Mouse (Mus musculus) lung, embryonic 14.5 days (tissue): ENCODE measurements at regions not wholly inside any gene's neighbourhood (a gene's known extent, or its start where the extent isn't known, plus 50 kb on each side); places are given as distances from the start of the nearest gene placed in this dataset.

ENCODE experiments used
- ATAC-seq: fragments of 200-750 bp; cut with Nextera tagmentation; 2 replicates; pipeline ENCODE4 v1.8.0; 2017; ENCODE audit warnings: mild to moderate bottlenecking, moderate TSS enrichment, moderate library complexity; ENCODE audit not compliant: insufficient read depth
- DNase-seq: peaks from one replicate; pipeline ENCODE4 v3.0.0-alpha.2; 2015
- H3K27ac ChIP-seq: fragments of 300-500 bp; sonication (generic); 2 replicates; pipeline ENCODE4 v1.5.1; 2014; ENCODE audit warnings: low read depth, mild to moderate bottlenecking, moderate library complexity
- H3K27me3 ChIP-seq: fragments of 300-500 bp; sonication (generic); 2 replicates; pipeline ENCODE4 v1.6.1; 2014; ENCODE audit warnings: low read length, control low read depth; ENCODE audit not compliant: insufficient read depth
- H3K36me3 ChIP-seq: fragments of 300-500 bp; sonication (generic); 2 replicates; pipeline ENCODE4 v1.6.1; 2014; ENCODE audit warnings: control low read depth; ENCODE audit not compliant: insufficient read depth
- H3K4me1 ChIP-seq: fragments of 300-500 bp; sonication (generic); 2 replicates; pipeline ENCODE4 v1.6.1; 2014; ENCODE audit warnings: antibody characterized with exemption, control low read depth; ENCODE audit not compliant: insufficient read depth
- H3K4me2 ChIP-seq: fragments of 300-500 bp; sonication (generic); 2 replicates; pipeline ENCODE4 v1.6.1; 2014; ENCODE audit warnings: mild to moderate bottlenecking
- H3K4me3 ChIP-seq: fragments of 300-500 bp; sonication (generic); 2 replicates; pipeline ENCODE4 v1.5.1; 2014; ENCODE audit warnings: low read depth, low read length
- H3K9ac ChIP-seq: fragments of 300-500 bp; sonication (generic); 2 replicates; pipeline ENCODE4 v1.6.1; 2014
- H3K9me3 ChIP-seq: fragments of 300-500 bp; sonication (generic); 2 replicates; pipeline ENCODE4 v1.6.1; 2016; ENCODE audit warnings: low read depth, low read length, control low read depth
- CTCF ChIP-seq: IDR thresholded peaks from 2 replicates; pipeline ENCODE4 v1.5.1; 2016; ENCODE audit warnings: antibody characterized with exemption, low read depth
- WGBS: fragments of 180-500 bp; shearing (Covaris S2); extraction: QIAGEN DNeasy Blood & Tissue Kit; methylation state at CpG from one replicate; pipeline ENCODE4 v1.1.7; 2014; 5-methylcytosine and 5-hydroxymethylcytosine counted together

GRCm38 (mm10) chr9:14188504-14188903 lies 86.4 kb upstream of the Sesn3 start:
- Histone ChIP-seq H3K4me2 (no peak overlapping the region), H3K9ac (no peak overlapping the region), H3K9me3 (no peaks in the 10 kb centered on the region), H3K36me3 (no peaks in the 10 kb centered on the region), H3K27me3 (no peaks in the 10 kb centered on the region), H3K27ac (no peak overlapping the region), H3K4me3 (no peak overlapping the region), H3K4me1 (no peaks in the 10 kb centered on the region; the same call in 1 of the 2 replicates)
- ATAC-seq (no peak), DNase-seq (peak; percentile 33)
- WGBS, result 72% methylated on average over 2 of the region's 2 CpGs
- TF ChIP-seq CTCF, result no peak

DNA sequence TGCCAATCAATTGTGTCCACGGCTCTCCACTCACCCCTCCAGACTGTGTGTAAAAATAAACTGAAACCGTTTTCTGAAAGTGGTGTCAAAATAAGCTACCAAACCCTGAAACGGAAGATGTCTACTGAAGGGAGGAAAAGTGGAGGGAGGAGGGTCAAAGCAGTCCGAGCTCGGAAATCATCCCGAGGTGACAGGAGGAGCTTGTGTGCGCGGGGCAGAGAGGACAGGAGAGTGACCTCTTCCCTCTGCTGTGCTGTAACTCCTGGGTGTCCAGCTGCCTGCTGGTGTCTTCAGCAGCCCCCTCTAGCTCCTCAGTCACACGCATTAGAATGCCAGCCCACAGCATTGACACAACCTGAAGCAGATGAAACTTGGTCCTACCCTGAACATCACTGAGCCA lies 84.2 kb upstream of the Sesn3 start:
- H3K36me3 ChIP-seq, result no peaks in the 10 kb centered on the region
- TF ChIP-seq CTCF, result no peak
- H3K27ac ChIP-seq, result no peak overlapping the region
- DNase-seq (no peak), ATAC-seq (no peak; the same call in 1 of the 2 replicates)
- H3K4me3 ChIP-seq, result no peak overlapping the region
- H3K27me3 ChIP-seq, result no peaks in the 10 kb centered on the region
- no peaks in the 10 kb centered on the region; the same call in 1 of the 2 replicates for H3K4me1 ChIP-seq
- WGBS, result 40% methylated on average over 9 of the region's 9 CpGs
- no peak overlapping the region for H3K9ac ChIP-seq
- no peaks in the 10 kb centered on the region for H3K9me3 ChIP-seq
- no peak overlapping the region for H3K4me2 ChIP-seq

DNA sequence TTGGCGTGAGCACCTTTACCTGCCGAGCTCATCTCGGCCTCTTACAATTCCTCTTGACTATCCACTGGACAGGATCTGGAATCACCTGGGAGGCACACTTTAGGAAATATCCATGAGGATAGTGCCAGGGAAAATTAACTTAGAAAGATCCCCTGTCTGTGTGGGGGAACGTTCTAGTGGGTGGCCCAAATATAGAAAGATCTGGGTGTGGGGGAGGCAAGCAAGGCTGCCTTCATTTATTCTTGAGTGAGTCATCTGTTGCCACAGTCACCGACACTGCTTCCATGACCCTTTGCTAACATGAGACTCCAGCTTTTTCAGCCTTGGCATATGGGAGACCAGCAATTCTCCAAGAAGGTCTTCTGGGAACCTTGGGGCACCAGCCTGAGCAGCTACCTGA lies 80.1 kb upstream of the Sesn3 start:
- Histone ChIP-seq H3K4me1 (peaks cover 4% of the 10 kb centered on the region), H3K9me3 (no peaks in the 10 kb centered on the region), H3K27me3 (no peaks in the 10 kb centered on the region), H3K9ac (no peak overlapping the region), H3K4me2 (no peak overlapping the region), H3K36me3 (no peaks in the 10 kb centered on the region), H3K27ac (no peak overlapping the region), H3K4me3 (no peak overlapping the region)
- ATAC-seq (no peak), DNase-seq (no peak)
- 83% methylated on average over 5 of the region's 5 CpGs for WGBS
- no peak for TF ChIP-seq CTCF

- no peak for DNase-seq
- H3K27ac ChIP-seq, result no peak overlapping the region
- ATAC-seq, result no peak
- no peak overlapping the region for H3K4me2 ChIP-seq
- no peak overlapping the region for H3K4me3 ChIP-seq
- no peaks in the 10 kb centered on the region for H3K36me3 ChIP-seq
- H3K9me3 ChIP-seq, result no peaks in the 10 kb centered on the region
- no peaks in the 10 kb centered on the region for H3K27me3 ChIP-seq
- H3K9ac ChIP-seq, result no peak overlapping the region
- peaks cover 29% of the 10 kb centered on the region for H3K4me1 ChIP-seq
- WGBS, result 57% methylated on average over 3 of the region's 3 CpGs
- TF ChIP-seq CTCF, result no peak
Measured at GRCm38 (mm10) chr9:14199116-14199515, 75.8 kb upstream of the Sesn3 start.

DNA sequence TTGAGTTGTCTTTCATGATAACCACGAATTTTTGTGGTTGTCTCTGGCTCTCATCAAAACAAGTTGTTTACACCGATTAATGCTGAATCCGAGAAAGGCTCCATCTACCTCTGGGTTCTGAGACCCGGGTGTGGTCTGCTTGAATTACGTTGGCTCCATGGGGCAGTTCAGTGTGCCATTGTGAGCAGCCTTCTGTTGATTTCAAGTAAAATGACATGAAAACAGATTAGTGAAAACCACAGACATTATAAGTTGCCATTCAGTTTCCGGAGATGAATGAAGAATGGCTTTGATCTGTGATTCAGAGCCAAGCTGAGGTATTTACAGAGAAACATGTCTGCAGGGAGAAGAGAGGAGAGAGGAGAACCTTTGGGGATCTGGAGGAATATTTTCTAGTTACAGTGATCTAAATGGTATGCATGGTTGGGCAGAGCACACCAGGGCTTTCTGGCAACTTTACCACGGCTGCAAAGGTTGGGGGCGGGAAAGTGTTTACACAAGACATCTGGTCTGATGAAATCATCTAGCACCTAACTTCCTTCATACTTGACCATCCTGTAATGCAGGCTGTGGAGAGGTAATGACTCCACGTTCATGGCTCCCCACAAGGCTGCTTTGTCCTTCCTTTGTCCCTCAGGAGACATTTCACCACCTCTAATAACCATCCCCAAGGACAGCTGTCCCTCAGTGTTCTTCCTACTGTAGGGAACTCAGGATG lies 74.7 kb upstream of the Sesn3 start:
- DNase-seq (peak; percentile 66), ATAC-seq (peak; percentile 30; the same call in 1 of the 2 replicates)
- H3K27ac ChIP-seq, result peak overlapping the region; percentile 58; the same call in 1 of the 2 replicates

DNA sequence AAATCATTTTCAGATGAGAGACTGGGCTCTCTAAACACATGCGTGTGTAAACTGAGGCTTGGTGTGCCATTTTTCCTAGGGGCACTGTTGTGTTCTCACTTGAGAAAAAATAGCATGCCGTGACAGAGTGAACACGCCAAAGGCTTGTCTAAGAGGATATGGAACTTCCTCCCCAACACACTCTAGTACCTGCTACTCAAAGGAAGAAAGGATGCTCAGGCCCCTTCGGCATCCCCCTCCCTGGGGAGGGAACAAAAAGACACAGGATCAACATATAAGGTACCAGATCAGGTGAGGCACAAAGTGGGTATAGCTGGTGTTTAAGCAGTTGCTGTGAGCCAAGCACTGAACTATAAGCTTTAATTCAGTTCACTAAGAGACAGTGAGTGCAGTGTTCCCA lies 74.0 kb upstream of the Sesn3 start:
- no peak overlapping the region for H3K4me3 ChIP-seq
- H3K9me3 ChIP-seq, result no peaks in the 10 kb centered on the region
- 84% methylated on average over 4 of the region's 4 CpGs for WGBS
- no peak for TF ChIP-seq CTCF
- no peaks in the 10 kb centered on the region for H3K36me3 ChIP-seq
- peaks cover 34% of the 10 kb centered on the region for H3K4me1 ChIP-seq
- H3K27ac ChIP-seq, result no peak overlapping the region
- DNase-seq (no peak), ATAC-seq (no peak)
- H3K9ac ChIP-seq, result no peak overlapping the region
- no peak overlapping the region for H3K4me2 ChIP-seq
- H3K27me3 ChIP-seq, result no peaks in the 10 kb centered on the region

More for the DNA sequence above, 74.7 kb upstream of the Sesn3 start:
- no peak overlapping the region for H3K9ac ChIP-seq
- no peaks in the 10 kb centered on the region for H3K27me3 ChIP-seq
- 49% methylated on average over 9 of the region's 9 CpGs for WGBS
- H3K4me1 ChIP-seq, result peaks cover 31% of the 10 kb centered on the region
- H3K9me3 ChIP-seq, result no peaks in the 10 kb centered on the region
- TF ChIP-seq CTCF, result no peak
- H3K36me3 ChIP-seq, result no peaks in the 10 kb centered on the region
- H3K4me2 ChIP-seq, result no peak overlapping the region
- no peak overlapping the region for H3K4me3 ChIP-seq

- H3K27me3 ChIP-seq, result no peaks in the 10 kb centered on the region
- WGBS, result 63% methylated on average over 10 of the region's 10 CpGs
- peak; percentile 73 for DNase-seq
Measured at GRCm38 (mm10) chr9:14202551-14203306, 72.1 kb upstream of the Sesn3 start.

More at GRCm38 (mm10) chr9:14202551-14203306, 72.1 kb upstream of the Sesn3 start:
- ATAC-seq, result no peak
- Histone ChIP-seq H3K9ac (no peak overlapping the region), H3K4me2 (no peak overlapping the region), H3K27ac (no peak overlapping the region), H3K9me3 (no peaks in the 10 kb centered on the region), H3K4me3 (no peak overlapping the region), H3K4me1 (peaks cover 38% of the 10 kb centered on the region), H3K36me3 (no peaks in the 10 kb centered on the region)
- TF ChIP-seq CTCF, result no peak
